Mouse (Mus musculus): Measurements from ENCODE around the gene Arl1. TPM values are rescaled to one million over a fixed set of nuclear protein-coding genes. Genes with fewer than 3 reads are reported as not detected.
"Not testable (repeated sequence)": the region's sequence is repeated elsewhere in the genome, so short reads cannot be mapped to it uniquely, and the experiment has no call there.

Gene Arl1
- polyA plus RNA-seq, 1 experiment, result 55.0 TPM

DNA sequence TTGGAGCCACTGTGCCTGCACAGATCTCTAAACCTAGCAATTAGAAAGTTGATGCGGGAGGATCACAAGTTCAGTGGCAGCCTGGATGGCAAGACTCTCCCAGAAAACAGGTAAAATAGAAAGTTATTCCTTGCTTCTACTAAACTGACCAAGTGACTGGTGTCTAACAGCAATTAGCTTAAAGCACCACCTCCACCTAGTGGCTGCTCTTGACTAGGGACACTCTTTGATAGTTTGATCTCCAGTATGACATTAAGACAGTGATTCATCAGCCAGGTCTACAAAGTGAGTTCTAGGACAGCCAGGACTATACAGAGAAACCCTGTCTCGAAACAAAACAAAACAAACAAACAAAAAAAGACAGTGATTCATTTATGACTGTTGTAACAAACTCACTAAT, 5.3 kb upstream of the Arl1 start:
- TF ChIP-seq CTCF (IDR thresholded peaks at IDR 0.05; ENCODE audit: control insufficient read depth, insufficient read depth, insufficient read length) (no peak), USF1 (IDR thresholded peaks at IDR 0.05; ENCODE audit: low read depth) (no peak), CEBPB (IDR thresholded peaks at IDR 0.05; ENCODE audit: low read depth) (no peak), MAX (IDR thresholded peaks at IDR 0.05) (no peak), MYOD1 (IDR thresholded peaks at IDR 0.05; ENCODE audit: control insufficient read depth, insufficient read length, low read depth) (no peak), FOSL1 (IDR thresholded peaks at IDR 0.05; ENCODE audit: insufficient read depth, low read length, poor library complexity, severe bottlenecking) (no peak), MYOG (IDR thresholded peaks at IDR 0.05; ENCODE audit: control insufficient read depth, extremely low read depth, insufficient read length) (no peak)
- no peak overlapping the region for H3K4me3 ChIP-seq (ENCODE audit: insufficient read depth, poor library complexity, severe bottlenecking)
- no peaks in the 10 kb centered on the region for H3K79me2 ChIP-seq (ENCODE audit: control insufficient read depth, insufficient read depth)
- no peaks in the 10 kb centered on the region for H3K79me3 ChIP-seq (ENCODE audit: low read depth)
- no peak overlapping the region for H3ac ChIP-seq (ENCODE audit: control insufficient read depth, insufficient read length, low read depth)
- H3K27me3 ChIP-seq (ENCODE audit: control insufficient read depth, insufficient read depth, insufficient read length), result no peaks in the 10 kb centered on the region
- H3K36me3 ChIP-seq (ENCODE audit: control insufficient read depth, insufficient read depth), result no peaks in the 10 kb centered on the region

DNA sequence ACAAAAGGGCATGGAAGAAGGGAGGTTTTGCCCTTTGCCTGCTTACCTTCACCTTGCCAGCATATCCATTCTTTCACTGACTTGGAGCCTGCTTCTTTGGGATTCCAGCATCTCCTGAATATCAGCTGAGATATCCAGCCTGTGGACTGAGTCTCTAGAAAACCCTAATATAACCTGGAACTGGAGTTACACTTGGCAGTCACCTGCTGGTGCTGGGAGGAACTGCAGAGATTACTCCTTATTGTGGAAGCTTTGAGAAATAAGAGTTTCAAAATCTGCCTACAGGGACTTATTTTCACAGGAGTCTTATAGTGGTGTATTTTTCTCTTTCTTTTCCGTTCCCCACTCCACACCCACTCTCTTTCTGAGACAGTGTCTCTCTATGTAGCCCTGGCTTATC, 3.5 kb upstream of the Arl1 start:
- Histone ChIP-seq H3K27me3 (ENCODE audit: control insufficient read depth, insufficient read depth, insufficient read length) (no peaks in the 10 kb centered on the region), H3ac (ENCODE audit: control insufficient read depth, insufficient read length, low read depth) (no peak overlapping the region), H3K36me3 (ENCODE audit: control insufficient read depth, insufficient read depth) (no peaks in the 10 kb centered on the region), H3K79me2 (ENCODE audit: control insufficient read depth, insufficient read depth) (peaks cover 10% of the 10 kb centered on the region), H3K4me3 (ENCODE audit: insufficient read depth, poor library complexity, severe bottlenecking) (no peak overlapping the region), H3K79me3 (ENCODE audit: low read depth) (peaks cover 7% of the 10 kb centered on the region)
- no peak for TF ChIP-seq FOSL1 (IDR thresholded peaks at IDR 0.05; ENCODE audit: insufficient read depth, low read length, poor library complexity, severe bottlenecking)
- no peak for TF ChIP-seq CTCF (IDR thresholded peaks at IDR 0.05; ENCODE audit: control insufficient read depth, insufficient read depth, insufficient read length)
- no peak for TF ChIP-seq MYOD1 (IDR thresholded peaks at IDR 0.05; ENCODE audit: control insufficient read depth, insufficient read length, low read depth)
- no peak for TF ChIP-seq MAX (IDR thresholded peaks at IDR 0.05)
- TF ChIP-seq USF1 (IDR thresholded peaks at IDR 0.05; ENCODE audit: low read depth), result no peak
- no peak for TF ChIP-seq CEBPB (IDR thresholded peaks at IDR 0.05; ENCODE audit: low read depth)
- TF ChIP-seq MYOG (IDR thresholded peaks at IDR 0.05; ENCODE audit: control insufficient read depth, extremely low read depth, insufficient read length), result no peak

DNA sequence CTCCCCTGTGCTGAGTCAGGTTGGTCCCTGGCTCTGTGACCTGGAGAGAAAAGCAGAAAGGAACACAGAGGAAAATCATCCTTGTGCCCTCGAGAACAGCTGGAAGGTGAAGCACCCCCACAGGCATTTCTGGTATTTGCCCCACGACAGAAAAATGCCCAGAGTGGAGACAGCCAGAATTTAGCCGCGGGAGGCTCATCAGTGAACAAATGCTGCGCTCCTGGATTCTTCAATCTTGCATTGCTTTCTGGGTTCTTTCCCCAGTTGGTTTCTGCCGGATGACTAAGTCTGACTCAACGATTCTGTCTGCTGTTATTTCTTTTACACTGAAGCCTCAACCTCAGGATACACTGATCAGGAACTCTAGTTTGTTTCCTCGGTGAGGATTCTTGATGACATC, 2.5 kb upstream of the Arl1 start:
- Histone ChIP-seq H3ac (ENCODE audit: control insufficient read depth, insufficient read length, low read depth) (peak overlapping the region; percentile 18), H3K27me3 (ENCODE audit: control insufficient read depth, insufficient read depth, insufficient read length) (no peaks in the 10 kb centered on the region), H3K4me3 (ENCODE audit: insufficient read depth, poor library complexity, severe bottlenecking) (no peak overlapping the region), H3K79me3 (ENCODE audit: low read depth) (peaks cover 18% of the 10 kb centered on the region), H3K36me3 (ENCODE audit: control insufficient read depth, insufficient read depth) (no peaks in the 10 kb centered on the region), H3K79me2 (ENCODE audit: control insufficient read depth, insufficient read depth) (peaks cover 20% of the 10 kb centered on the region)
- no peak for TF ChIP-seq CTCF (IDR thresholded peaks at IDR 0.05; ENCODE audit: control insufficient read depth, insufficient read depth, insufficient read length)
- no peak for TF ChIP-seq CEBPB (IDR thresholded peaks at IDR 0.05; ENCODE audit: low read depth)
- no peak for TF ChIP-seq MYOG (IDR thresholded peaks at IDR 0.05; ENCODE audit: control insufficient read depth, extremely low read depth, insufficient read length)
- no peak for TF ChIP-seq USF1 (IDR thresholded peaks at IDR 0.05; ENCODE audit: low read depth)
- TF ChIP-seq MAX (IDR thresholded peaks at IDR 0.05), result no peak
- no peak for TF ChIP-seq FOSL1 (IDR thresholded peaks at IDR 0.05; ENCODE audit: insufficient read depth, low read length, poor library complexity, severe bottlenecking)
- TF ChIP-seq MYOD1 (IDR thresholded peaks at IDR 0.05; ENCODE audit: control insufficient read depth, insufficient read length, low read depth), result no peak

DNA sequence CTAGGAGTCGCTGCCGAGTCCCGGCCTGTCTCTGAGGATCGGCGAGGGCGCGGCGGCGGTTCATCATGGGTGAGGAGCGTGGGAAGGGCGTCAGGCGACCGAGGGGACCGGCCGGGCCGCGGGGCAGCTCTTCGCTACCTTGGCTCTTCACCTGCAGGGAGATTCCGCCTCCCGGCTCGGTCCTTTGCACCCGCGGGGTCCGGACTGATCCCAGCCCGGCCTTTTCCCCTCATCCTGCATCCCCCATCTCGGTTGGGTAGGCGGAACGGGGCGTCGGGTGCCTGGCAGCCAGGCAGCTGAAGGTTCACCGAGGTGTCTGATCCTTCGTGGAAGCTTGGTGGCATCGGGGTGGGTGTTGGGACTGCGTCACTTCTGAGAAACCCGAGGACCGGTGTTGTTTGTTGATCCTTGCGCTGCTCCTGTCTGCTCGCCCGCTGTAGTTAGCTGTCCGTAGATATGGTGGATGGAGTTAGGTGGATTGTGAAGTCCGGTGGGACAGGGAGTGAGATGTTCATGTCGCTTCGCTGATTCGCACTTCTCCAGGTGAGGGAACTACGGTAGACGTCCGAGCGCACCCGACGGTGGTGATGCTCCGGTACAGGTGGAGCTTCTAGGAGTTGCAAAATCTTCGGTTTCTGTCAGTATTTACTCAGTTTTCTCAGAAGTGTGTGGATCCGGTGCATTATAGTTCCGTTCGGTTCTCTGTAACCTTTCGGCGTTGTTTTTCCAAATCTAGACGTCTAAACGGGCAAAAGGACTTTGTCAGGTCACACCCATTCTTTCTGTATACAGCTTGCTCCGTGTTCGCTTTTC, 1.0 kb downstream of the Arl1 start:
- Histone ChIP-seq H3K36me3 (ENCODE audit: control insufficient read depth, insufficient read depth) (peaks cover 20% of the 10 kb centered on the region), H3ac (ENCODE audit: control insufficient read depth, insufficient read length, low read depth) (peak overlapping the region; percentile 84), H3K79me3 (ENCODE audit: low read depth) (peaks cover 36% of the 10 kb centered on the region), H3K27me3 (ENCODE audit: control insufficient read depth, insufficient read depth, insufficient read length) (no peaks in the 10 kb centered on the region), H3K4me3 (ENCODE audit: insufficient read depth, poor library complexity, severe bottlenecking) (peak overlapping the region; percentile 96), H3K79me2 (ENCODE audit: control insufficient read depth, insufficient read depth) (peaks cover 45% of the 10 kb centered on the region)
- TF ChIP-seq CEBPB (IDR thresholded peaks at IDR 0.05; ENCODE audit: low read depth) (no peak), MYOD1 (IDR thresholded peaks at IDR 0.05; ENCODE audit: control insufficient read depth, insufficient read length, low read depth) (no peak), MAX (IDR thresholded peaks at IDR 0.05) (no peak), USF1 (IDR thresholded peaks at IDR 0.05; ENCODE audit: low read depth) (no peak), CTCF (IDR thresholded peaks at IDR 0.05; ENCODE audit: control insufficient read depth, insufficient read depth, insufficient read length) (no peak), FOSL1 (IDR thresholded peaks at IDR 0.05; ENCODE audit: insufficient read depth, low read length, poor library complexity, severe bottlenecking) (no peak), MYOG (IDR thresholded peaks at IDR 0.05; ENCODE audit: control insufficient read depth, extremely low read depth, insufficient read length) (no peak)

DNA sequence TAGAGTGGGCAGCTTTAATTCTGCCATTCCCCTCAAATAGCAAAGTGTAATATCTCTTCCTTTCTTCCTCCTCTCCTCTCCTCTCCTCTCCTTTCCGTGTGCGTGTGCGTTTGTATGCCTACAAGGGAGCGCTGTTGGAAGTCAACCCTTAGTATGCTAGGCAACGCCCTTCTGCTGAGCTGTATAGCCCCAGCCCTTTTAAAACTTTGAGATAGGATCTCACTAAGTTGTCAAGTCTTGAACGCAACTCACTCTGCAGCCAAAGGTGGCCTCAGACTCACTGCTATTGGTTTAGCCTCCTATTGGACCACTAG, 1.6 kb downstream of the Arl1 start:
- TF ChIP-seq MYOG (IDR thresholded peaks at IDR 0.05; ENCODE audit: control insufficient read depth, extremely low read depth, insufficient read length), result no peak
- no peak for TF ChIP-seq CEBPB (IDR thresholded peaks at IDR 0.05; ENCODE audit: low read depth)
- TF ChIP-seq FOSL1 (IDR thresholded peaks at IDR 0.05; ENCODE audit: insufficient read depth, low read length, poor library complexity, severe bottlenecking), result no peak
- no peak for TF ChIP-seq CTCF (IDR thresholded peaks at IDR 0.05; ENCODE audit: control insufficient read depth, insufficient read depth, insufficient read length)
- no peak for TF ChIP-seq MYOD1 (IDR thresholded peaks at IDR 0.05; ENCODE audit: control insufficient read depth, insufficient read length, low read depth)
- TF ChIP-seq USF1 (IDR thresholded peaks at IDR 0.05; ENCODE audit: low read depth), result no peak
- TF ChIP-seq MAX (IDR thresholded peaks at IDR 0.05), result no peak
- Histone ChIP-seq H3K27me3 (ENCODE audit: control insufficient read depth, insufficient read depth, insufficient read length) (no peaks in the 10 kb centered on the region), H3K79me2 (ENCODE audit: control insufficient read depth, insufficient read depth) (peaks cover 45% of the 10 kb centered on the region), H3ac (ENCODE audit: control insufficient read depth, insufficient read length, low read depth) (peak overlapping the region; percentile 45), H3K4me3 (ENCODE audit: insufficient read depth, poor library complexity, severe bottlenecking) (peak overlapping the region; percentile 96), H3K79me3 (ENCODE audit: low read depth) (peaks cover 36% of the 10 kb centered on the region), H3K36me3 (ENCODE audit: control insufficient read depth, insufficient read depth) (peaks cover 23% of the 10 kb centered on the region)

DNA sequence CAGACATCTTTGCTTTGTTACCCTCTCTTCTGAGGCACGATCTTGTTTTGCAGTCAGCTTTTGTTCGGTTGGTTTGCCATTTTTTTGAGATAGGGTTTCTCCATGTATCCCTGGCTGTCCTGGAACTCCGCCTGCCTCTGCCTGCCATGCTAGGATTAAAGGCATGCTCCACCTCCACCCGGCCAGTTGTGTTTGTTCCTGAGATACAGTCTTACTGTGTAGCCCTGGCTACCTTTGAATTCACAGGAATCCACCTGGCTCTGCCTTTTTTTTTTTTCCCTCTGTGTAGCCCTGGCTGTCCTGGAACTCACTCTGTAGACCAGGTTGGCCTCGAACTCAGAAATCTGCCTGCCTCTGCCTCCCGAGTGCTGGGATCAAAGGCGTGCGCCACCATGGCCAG, 8.4 kb downstream of the Arl1 start:
- H3ac ChIP-seq (ENCODE audit: control insufficient read depth, insufficient read length, low read depth); H3K4me3 ChIP-seq (ENCODE audit: insufficient read depth, poor library complexity, severe bottlenecking); H3K27me3 ChIP-seq (ENCODE audit: control insufficient read depth, insufficient read depth, insufficient read length): not testable (repeated sequence)
- H3K79me3 ChIP-seq (ENCODE audit: low read depth), result peaks cover 10% of the 10 kb centered on the region
- peaks cover 57% of the 10 kb centered on the region for H3K36me3 ChIP-seq (ENCODE audit: control insufficient read depth, insufficient read depth)
- H3K79me2 ChIP-seq (ENCODE audit: control insufficient read depth, insufficient read depth), result peaks cover 16% of the 10 kb centered on the region

Data from C2C12 (cell line).